Mouse (Mus musculus) liver, embryonic 12.5 days (tissue): ENCODE results near the gene Olfr107. TPM values are rescaled to one million over a fixed set of nuclear protein-coding genes. Genes with fewer than 3 reads are reported as not detected.

Experiments
- ATAC-seq: fragments of 200-750 bp; cut with Nextera tagmentation; 2 replicates; pipeline ENCODE4 v1.8.0; 2017; ENCODE audit warnings: moderate number of reproducible peaks, mild to moderate bottlenecking, moderate library complexity
- H3K27ac ChIP-seq: fragments of 300-500 bp; sonication (generic); 2 replicates; pipeline ENCODE4 v1.5.1; 2016; ENCODE audit warnings: mild to moderate bottlenecking
- H3K27me3 ChIP-seq: fragments of 300-500 bp; sonication (generic); replicated peaks from 2 replicates; pipeline ENCODE4 v1.6.1; 2016; ENCODE audit warnings: mild to moderate bottlenecking, moderate library complexity
- H3K36me3 ChIP-seq: fragments of 300-500 bp; sonication (generic); 2 replicates; pipeline ENCODE4 v1.6.1; 2016; ENCODE audit warnings: mild to moderate bottlenecking, moderate library complexity
- H3K4me1 ChIP-seq: fragments of 300-500 bp; sonication (generic); 2 replicates; pipeline ENCODE4 v1.6.1; 2016
- H3K4me2 ChIP-seq: fragments of 300-500 bp; sonication (generic); 2 replicates; pipeline ENCODE4 v1.6.1; 2016; ENCODE audit warnings: mild to moderate bottlenecking, moderate library complexity
- H3K4me3 ChIP-seq: fragments of 300-500 bp; sonication (generic); 2 replicates; pipeline ENCODE4 v1.5.1; 2016; ENCODE audit warnings: mild to moderate bottlenecking, moderate library complexity
- H3K9ac ChIP-seq: fragments of 300-500 bp; sonication (generic); 2 replicates; pipeline ENCODE4 v1.6.1; 2016; ENCODE audit warnings: mild to moderate bottlenecking, moderate library complexity
- H3K9me3 ChIP-seq: fragments of 300-500 bp; sonication (generic); replicated peaks from 2 replicates; pipeline ENCODE4 v1.6.1; 2016; ENCODE audit warnings: mild to moderate bottlenecking, moderate library complexity
- WGBS: fragments of 180-500 bp; shearing (Covaris S2); methylation state at CpG from one replicate; pipeline ENCODE4 v1.1.7; 2016; ENCODE audit not compliant: insufficient replicate concordance; 5-methylcytosine and 5-hydroxymethylcytosine counted together
- polyA plus RNA-seq: library from polyadenylated mRNA; unstranded; fragments of >200 nt; fragmentation: Nextera tagmentation; extraction: Ambion mirVana; gene quantifications from 2 replicates; pipeline ENCODE4 v1.2.1, GENCODE M21; 2016

Olfr107 gene
- not detected in 2 replicates for polyA plus RNA-seq

GRCm38 (mm10) chr17:37398926-37399325 is at the start of gene Olfr107:
Olfr107 (plus strand) TSS chr17:37399226.
- Histone ChIP-seq H3K9me3 (no peaks in the 10 kb centered on the region), H3K27me3 (no peaks in the 10 kb centered on the region), H3K4me2 (no peak within 1 kb of the TSS), H3K36me3 (no peaks in the 10 kb centered on the region), H3K4me1 (no peaks in the 10 kb centered on the region), H3K4me3 (no peak within 1 kb of the TSS), H3K27ac (no peak within 1 kb of the TSS), H3K9ac (no peak within 1 kb of the TSS)
- no peak for ATAC-seq
- 57% methylated on average over 3 of the region's 3 CpGs for WGBS

GRCm38 (mm10) chr17:37359282-37359681 is 39.7 kb upstream of the Olfr107 start, which contains the start of gene Olfr104-ps:
Olfr104-ps (plus strand) TSS chr17:37359582.
- Histone ChIP-seq H3K36me3 (no peaks in the 10 kb centered on the region), H3K4me3 (no peak within 1 kb of the TSS), H3K27me3 (no peaks in the 10 kb centered on the region), H3K9me3 (no peaks in the 10 kb centered on the region), H3K27ac (no peak within 1 kb of the TSS), H3K4me1 (no peaks in the 10 kb centered on the region), H3K4me2 (no peak within 1 kb of the TSS), H3K9ac (no peak within 1 kb of the TSS)
- no peak for ATAC-seq

GRCm38 (mm10) chr17:37378733-37379132 is 20.3 kb upstream of the Olfr107 start, which contains the start of gene Olfr105-ps:
Olfr105-ps (plus strand) TSS chr17:37379033.
- H3K36me3 ChIP-seq: no peaks in the 10 kb centered on the region
- H3K4me3 ChIP-seq: no peak within 1 kb of the TSS
- ATAC-seq: no peak
- H3K4me1 ChIP-seq: no peaks in the 10 kb centered on the region
- H3K9ac ChIP-seq: no peak within 1 kb of the TSS
- no peak within 1 kb of the TSS for H3K27ac ChIP-seq
- H3K27me3 ChIP-seq: no peaks in the 10 kb centered on the region
- H3K9me3 ChIP-seq: no peaks in the 10 kb centered on the region
- H3K4me2 ChIP-seq: no peak within 1 kb of the TSS

- H3K4me3 ChIP-seq: no peak within 1 kb of the TSS
- no peak within 1 kb of the TSS for H3K9ac ChIP-seq
- no peaks in the 10 kb centered on the region for H3K4me1 ChIP-seq
- ATAC-seq: no peak
- no peaks in the 10 kb centered on the region for H3K9me3 ChIP-seq
- H3K36me3 ChIP-seq: no peaks in the 10 kb centered on the region
- no peaks in the 10 kb centered on the region for H3K27me3 ChIP-seq
- H3K27ac ChIP-seq: no peak within 1 kb of the TSS
- no peak within 1 kb of the TSS for H3K4me2 ChIP-seq
- 57% methylated on average over 1 of the region's 1 CpGs for WGBS
Measured at GRCm38 (mm10) chr17:37390093-37390492, 8.9 kb upstream of the Olfr107 start, which contains the start of gene Olfr106-ps. Olfr106-ps (plus strand) TSS chr17:37390393.

- Histone ChIP-seq H3K9me3 (no peaks in the 10 kb centered on the region), H3K4me3 (no peak overlapping the region), H3K36me3 (no peaks in the 10 kb centered on the region), H3K4me1 (no peaks in the 10 kb centered on the region), H3K27ac (no peak overlapping the region), H3K27me3 (no peaks in the 10 kb centered on the region), H3K4me2 (no peak overlapping the region), H3K9ac (no peak overlapping the region)
- ATAC-seq: no peak
Measured at GRCm38 (mm10) chr17:37413380-37413779, 14.4 kb downstream of the Olfr107 start.

- 65% methylated on average over 1 of the region's 1 CpGs for WGBS
- ATAC-seq: no peak
- Histone ChIP-seq H3K4me3 (no peak within 1 kb of the TSS), H3K36me3 (no peaks in the 10 kb centered on the region), H3K27ac (no peak within 1 kb of the TSS), H3K9me3 (no peaks in the 10 kb centered on the region), H3K4me1 (no peaks in the 10 kb centered on the region), H3K9ac (no peak within 1 kb of the TSS), H3K27me3 (no peaks in the 10 kb centered on the region), H3K4me2 (no peak within 1 kb of the TSS)
Measured at GRCm38 (mm10) chr17:37445180-37445579, 46.2 kb downstream of the Olfr107 start, which contains the start of gene Olfr108. Olfr108 (plus strand) TSS chr17:37445480.

Other genes starting within 250 kb of the Olfr107 start
- not detected in 2 replicates for gene Olfr93, start 237.7 kb upstream of the Olfr107 start, polyA plus RNA-seq
- not detected in 2 replicates for gene Ubd, start 205.3 kb upstream of the Olfr107 start, polyA plus RNA-seq
- not detected in 2 replicates for gene Olfr94, start 198.2 kb upstream of the Olfr107 start, polyA plus RNA-seq
- gene Olfr95, start 186.1 kb upstream of the Olfr107 start, polyA plus RNA-seq: not detected in 2 replicates
- not detected in 2 replicates for gene Olfr96, start 179.1 kb upstream of the Olfr107 start, polyA plus RNA-seq
- gene Olfr97, start 161.9 kb upstream of the Olfr107 start, polyA plus RNA-seq: not detected in 2 replicates
- not detected in 2 replicates for gene Olfr98, start 135.5 kb upstream of the Olfr107 start, polyA plus RNA-seq
- 1.1 and 1.5 TPM in 2 replicates for gene H2-M3, start 129.0 kb upstream of the Olfr107 start, polyA plus RNA-seq
- gene Olfr99, start 115.8 kb upstream of the Olfr107 start, polyA plus RNA-seq: not detected in 2 replicates
- not detected in 2 replicates for gene Olfr101, start 94.9 kb upstream of the Olfr107 start, polyA plus RNA-seq
- not detected in 2 replicates for gene Olfr102, start 82.2 kb upstream of the Olfr107 start, polyA plus RNA-seq
- not detected in 2 replicates for gene Olfr103, start 59.5 kb upstream of the Olfr107 start, polyA plus RNA-seq
- not detected in 2 replicates for gene Olfr104-ps, start 39.6 kb upstream of the Olfr107 start, polyA plus RNA-seq
- gene Olfr105-ps, start 20.2 kb upstream of the Olfr107 start, polyA plus RNA-seq: not detected in 2 replicates
- not detected in 2 replicates for gene Olfr106-ps, start 8.8 kb upstream of the Olfr107 start, polyA plus RNA-seq
- not detected in 2 replicates for gene Olfr108, start 46.3 kb downstream of the Olfr107 start, polyA plus RNA-seq
- gene Olfr109, start 59.7 kb downstream of the Olfr107 start, polyA plus RNA-seq: not detected in 2 replicates
- not detected in 2 replicates for gene H2-M2, start 84.3 kb downstream of the Olfr107 start, polyA plus RNA-seq
- gene Olfr110, start 93.2 kb downstream of the Olfr107 start, polyA plus RNA-seq: not detected in 2 replicates
- gene Olfr111, start 108.8 kb downstream of the Olfr107 start, polyA plus RNA-seq: not detected in 2 replicates
- not detected in 2 replicates for gene Olfr112, start 170.2 kb downstream of the Olfr107 start, polyA plus RNA-seq
- not detected in 2 replicates for gene Olfr113, start 178.4 kb downstream of the Olfr107 start, polyA plus RNA-seq
- gene Olfr114, start 193.5 kb downstream of the Olfr107 start, polyA plus RNA-seq: not detected in 2 replicates
- gene Olfr115, start 227.9 kb downstream of the Olfr107 start, polyA plus RNA-seq: not detected in 2 replicates
- gene Olfr116, start 228.0 kb downstream of the Olfr107 start, polyA plus RNA-seq: not detected in 2 replicates